Mouse (Mus musculus): ENCODE measurements at regions not wholly inside any gene's neighbourhood (a gene's known extent, or its start where the extent isn't known, plus 50 kb on each side); places are given as distances from the start of the nearest gene placed in this dataset.

GRCm38 (mm10) chr12:11837819-11838472, 382.1 kb downstream of the Rad51ap2 start:
- ATAC-seq (replicated peaks; ENCODE audit: insufficient number of reproducible peaks, low FRiP score, low TSS enrichment, poor library complexity, severe bottlenecking): no peak

DNA sequence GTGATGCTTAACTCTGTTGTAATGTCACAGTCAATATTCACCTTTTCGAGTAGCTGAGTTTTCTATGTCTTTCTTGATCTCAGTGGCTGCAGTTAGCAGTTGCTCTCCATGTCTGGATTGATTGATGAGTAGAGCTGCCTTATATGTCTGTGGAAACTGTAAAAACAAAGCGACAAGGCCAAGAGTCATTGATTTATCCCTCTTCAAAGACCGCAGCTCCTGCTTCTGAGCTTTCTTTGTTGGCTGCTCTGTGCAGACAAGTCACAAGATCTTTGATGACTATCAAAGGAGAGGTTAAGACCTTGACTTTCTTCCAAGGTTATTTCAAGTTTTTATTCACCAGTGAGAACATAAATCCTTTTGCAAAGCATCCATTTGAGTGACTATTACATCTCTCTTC, 395.2 kb downstream of the Rad51ap2 start:
- no peak for ATAC-seq (replicated peaks; ENCODE audit: insufficient number of reproducible peaks, low FRiP score, low TSS enrichment, poor library complexity, severe bottlenecking)

GRCm38 (mm10) chr12:11881809-11882208, 380.1 kb upstream of the Fam49a start:
- 0 out of 2 replicates have a peak, but pooled peaks have one; percentile 3 for ATAC-seq (replicated peaks; ENCODE audit: insufficient number of reproducible peaks, low FRiP score, low TSS enrichment, poor library complexity, severe bottlenecking)

GRCm38 (mm10) chr12:11887291-11887690, 374.6 kb upstream of the Fam49a start:
- no peak for ATAC-seq (replicated peaks; ENCODE audit: insufficient number of reproducible peaks, low FRiP score, low TSS enrichment, poor library complexity, severe bottlenecking)

GRCm38 (mm10) chr12:11899031-11899430, 362.9 kb upstream of the Fam49a start:
- ATAC-seq (replicated peaks; ENCODE audit: insufficient number of reproducible peaks, low FRiP score, low TSS enrichment, poor library complexity, severe bottlenecking): no peak

DNA sequence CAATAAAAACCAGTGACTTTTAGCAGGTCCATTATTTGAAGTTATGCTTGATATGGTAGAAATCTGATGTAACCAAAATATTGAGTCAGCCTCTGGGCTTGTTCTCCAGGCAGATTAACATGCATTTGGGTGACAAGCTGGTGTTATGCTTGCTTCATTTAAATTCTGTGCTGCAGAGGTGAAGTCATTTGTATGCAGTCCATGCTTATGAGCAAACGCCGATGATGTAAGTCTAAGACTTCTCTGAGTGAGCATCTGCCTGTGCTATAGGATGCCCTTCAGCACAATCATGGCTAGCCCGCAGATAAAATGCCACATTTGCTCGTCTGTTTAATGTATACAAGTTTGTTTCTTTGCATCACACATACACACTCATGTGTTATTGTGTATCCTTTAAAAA, 355.4 kb upstream of the Fam49a start:
- ATAC-seq (replicated peaks; ENCODE audit: insufficient number of reproducible peaks, low FRiP score, low TSS enrichment, poor library complexity, severe bottlenecking): no peak

Data from monocyte, adult 5-6 weeks (primary cell).